Mouse (Mus musculus) adrenal gland, postnatal 25 days (tissue): ENCODE results near the gene Tssk1. TPM values are rescaled to one million over a fixed set of nuclear protein-coding genes. Genes with fewer than 3 reads are reported as not detected.

ENCODE experiments used
- DNase-seq: peaks from one replicate; pipeline ENCODE4 v3.0.0; 2021; ENCODE audit warnings: mixed read lengths
- total RNA-seq: library from RNA; stranded (reverse); gene quantifications from 2 replicates; pipeline ENCODE4 v1.2.3, GENCODE M21; 2021

Tssk1 gene
- total RNA-seq, 1 experiment from 2014 or later, result 0.12 TPM

- DNase-seq, result peak; percentile 81
Observed at GRCm38 (mm10) chr16:17911052-17911595, 17.1 kb downstream of the Tssk1 start, which contains the start of gene Ess2. TSS of gene Ess2 (minus strand) at chr16:17911348.

- peak; percentile 41 for DNase-seq
Observed at GRCm38 (mm10) chr16:17914307-17915249, 20.6 kb downstream of the Tssk1 start, which contains the start of gene Gsc2. TSS of gene Gsc2 (minus strand) at chr16:17915059.

- no peak for DNase-seq
Observed at GRCm38 (mm10) chr16:17920586-17920985, 26.6 kb downstream of the Tssk1 start.

- peak; percentile 93 for DNase-seq
Observed at GRCm38 (mm10) chr16:17921325-17922162, 27.5 kb downstream of the Tssk1 start.

GRCm38 (mm10) chr16:17922163-17922538, 28.1 kb downstream of the Tssk1 start:
- peak; percentile 30 for DNase-seq

GRCm38 (mm10) chr16:17927351-17928082, 33.5 kb downstream of the Tssk1 start:
- DNase-seq, result peak; percentile 58

- peak; percentile 87 for DNase-seq
Observed at GRCm38 (mm10) chr16:17928087-17928580, 34.1 kb downstream of the Tssk1 start, which contains the start of gene Slc25a1. TSS of gene Slc25a1 (minus strand) at chr16:17928219.

GRCm38 (mm10) chr16:17928627-17929104, 34.6 kb downstream of the Tssk1 start:
- peak; percentile 62 for DNase-seq

GRCm38 (mm10) chr16:17929211-17929610, 35.2 kb downstream of the Tssk1 start:
- DNase-seq, result no peak

- DNase-seq, result no peak
Observed at GRCm38 (mm10) chr16:17929631-17930030, 35.6 kb downstream of the Tssk1 start.

GRCm38 (mm10) chr16:17931906-17932460, 38.0 kb downstream of the Tssk1 start:
- no peak for DNase-seq

- no peak for DNase-seq
Observed at GRCm38 (mm10) chr16:17933594-17934444, 39.8 kb downstream of the Tssk1 start.

GRCm38 (mm10) chr16:17934445-17934910, 40.5 kb downstream of the Tssk1 start:
- peak; percentile 27 for DNase-seq

- peak; percentile 26 for DNase-seq
Observed at GRCm38 (mm10) chr16:17936776-17937175, 42.8 kb downstream of the Tssk1 start.

- no peak for DNase-seq
Observed at GRCm38 (mm10) chr16:17938187-17938586, 44.2 kb downstream of the Tssk1 start.

GRCm38 (mm10) chr16:17938821-17939220, 44.8 kb downstream of the Tssk1 start:
- peak; percentile 73 for DNase-seq

- DNase-seq, result no peak
Observed at GRCm38 (mm10) chr16:17939255-17939751, 45.3 kb downstream of the Tssk1 start.

GRCm38 (mm10) chr16:17943466-17943865, 49.4 kb downstream of the Tssk1 start:
- no peak for DNase-seq

- no peak for DNase-seq
Observed at GRCm38 (mm10) chr16:17945081-17945831, 51.2 kb downstream of the Tssk1 start.
